Mouse (Mus musculus): ENCODE measurements around the gene Itga3.

GRCm38 (mm10) chr11:95122100-95122489, 45.5 kb upstream of the Itga3 start:
- no peak for TF ChIP-seq CTCF (conservative IDR thresholded peaks at IDR 0.05; ENCODE audit: low read length)
- TF ChIP-seq POU5F1 (IDR thresholded peaks at IDR 0.05; ENCODE audit: borderline replicate concordance, low read length), result no peak

All from E14TG2a.4 (cell line).